Mouse (Mus musculus) myocyte (in vitro differentiated cells): ENCODE measurements around the gene Fes. TPM values are rescaled to one million over a fixed set of nuclear protein-coding genes. Genes with fewer than 3 reads are reported as not detected.

Experiments used
- H3K27me3 ChIP-seq: one replicate; pipeline ENCODE4 v1.6.1; 2011; ENCODE audit not compliant: control insufficient read depth, insufficient read depth, insufficient read length
- H3K36me3 ChIP-seq: one replicate; pipeline ENCODE4 v1.6.1; 2011; ENCODE audit not compliant: control insufficient read depth, insufficient read depth
- H3K4me2 ChIP-seq: one replicate; pipeline ENCODE4 v1.6.1; 2011; ENCODE audit warnings: low read depth, control low read depth
- H3K4me3 ChIP-seq: one replicate; pipeline ENCODE4 v1.5.1; 2011; ENCODE audit warnings: mild to moderate bottlenecking, control low read depth, moderate library complexity
- H3K79me2 ChIP-seq: one replicate; pipeline ENCODE4 v1.6.1; 2011; ENCODE audit not compliant: control insufficient read depth, insufficient read depth
- H3ac ChIP-seq: one replicate; pipeline ENCODE4 v1.6.1; 2011; ENCODE audit not compliant: control insufficient read depth, insufficient read length
- CEBPB ChIP-seq: IDR thresholded peaks from 2 replicates; pipeline ENCODE4 v1.6.1; 2011; ENCODE audit warnings: mild to moderate bottlenecking, moderate library complexity; ENCODE audit not compliant: poor library complexity, insufficient read depth, severe bottlenecking
- E2F4 ChIP-seq: IDR thresholded peaks from one replicate; pipeline ENCODE4 v1.6.1; 2011; ENCODE audit warnings: mild to moderate bottlenecking, control low read depth, moderate library complexity; ENCODE audit not compliant: insufficient read depth
- MAX ChIP-seq: IDR thresholded peaks from one replicate; pipeline ENCODE4 v1.6.1; 2011; ENCODE audit warnings: low read depth, mild to moderate bottlenecking, control low read depth
- MYOD1 ChIP-seq, 3 experiments: IDR thresholded peaks; one replicate each; pipeline ENCODE4 v1.6.1; 2011; ENCODE audit warnings: control low read depth in 2 of 3, low read depth in 2 of 3, mild to moderate bottlenecking in 2 of 3, moderate library complexity in 1 of 3; ENCODE audit not compliant: insufficient read length in 2 of 3, control insufficient read depth in 1 of 3
- MYOG ChIP-seq, 3 experiments: IDR thresholded peaks; one replicate each; pipeline ENCODE4 v1.6.1; 2011; ENCODE audit warnings: control low read depth in 2 of 3, low read depth in 2 of 3, mild to moderate bottlenecking in 2 of 3; ENCODE audit not compliant: insufficient read length in 2 of 3, control insufficient read depth in 1 of 3, insufficient read depth in 1 of 3
- POLR2A ChIP-seq: IDR thresholded peaks from one replicate; pipeline ENCODE4 v1.6.1; 2011; ENCODE audit warnings: low read depth, mild to moderate bottlenecking, control low read depth, moderate library complexity; ENCODE audit not compliant: insufficient read length
- POLR2AphosphoS2 ChIP-seq: IDR thresholded peaks from one replicate; pipeline ENCODE4 v1.6.1; 2011; ENCODE audit warnings: low read depth, control low read depth; ENCODE audit not compliant: insufficient read length
- REST ChIP-seq: IDR thresholded peaks from one replicate; pipeline ENCODE4 v1.6.1; 2011; ENCODE audit warnings: mild to moderate bottlenecking, control low read depth, moderate library complexity; ENCODE audit not compliant: insufficient read depth, insufficient read length
- SRF ChIP-seq: IDR thresholded peaks from one replicate; pipeline ENCODE4 v1.6.1; 2011; ENCODE audit warnings: low read depth; ENCODE audit not compliant: control insufficient read depth, insufficient read length
- TCF12 ChIP-seq: IDR thresholded peaks from one replicate; pipeline ENCODE4 v1.6.1; 2011; ENCODE audit warnings: mild to moderate bottlenecking, control low read depth; ENCODE audit not compliant: poor library complexity, insufficient read depth, severe bottlenecking
- TCF3 ChIP-seq: IDR thresholded peaks from one replicate; pipeline ENCODE4 v1.6.1; 2011; ENCODE audit warnings: low read depth, control low read depth; ENCODE audit not compliant: insufficient read length
- USF1 ChIP-seq: IDR thresholded peaks from one replicate; pipeline ENCODE4 v1.6.1; 2011; ENCODE audit warnings: low read depth, mild to moderate bottlenecking, control low read depth, moderate library complexity
- polyA plus RNA-seq: library from polyadenylated mRNA; unstranded; fragments of >200 nt; fragmentation: generic; extraction: Trizol; gene quantifications from one replicate; pipeline ENCODE4 v1.2.1, GENCODE M21; 2012; ENCODE audit warnings: missing spikeins

The Fes gene
- polyA plus RNA-seq, 1 experiment: 0.54 TPM

DNA sequence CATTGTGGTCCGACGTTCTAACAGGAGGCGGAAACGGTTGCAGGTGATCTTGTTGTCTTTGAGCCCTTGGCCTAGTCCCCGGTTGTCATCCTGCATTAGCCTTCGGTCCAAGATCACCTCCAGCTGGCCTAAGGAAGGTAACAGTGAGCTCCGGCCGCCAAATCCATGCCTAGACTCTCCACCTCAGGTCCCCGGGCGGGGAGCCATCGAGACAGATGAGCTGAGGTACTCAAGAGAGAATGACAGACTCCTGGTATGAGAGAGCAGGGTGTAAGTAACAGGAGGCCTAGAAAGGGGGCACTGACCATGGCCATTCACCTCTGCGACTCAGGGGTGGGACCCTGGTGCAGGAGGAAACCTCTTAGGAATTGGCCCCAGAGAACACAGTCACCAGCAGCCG lies 31.4 kb downstream of the Fes start:
- Histone ChIP-seq H3K4me2 (no peak overlapping the region), H3K27me3 (no peaks in the 10 kb centered on the region), H3K36me3 (no peaks in the 10 kb centered on the region), H3K4me3 (no peak overlapping the region), H3K79me2 (no peaks in the 10 kb centered on the region), H3ac (no peak overlapping the region)
- TF ChIP-seq MYOD1 (IDR thresholded peaks at IDR 0.05; ENCODE audit: control insufficient read depth in 1 of 3, insufficient read length in 2 of 3, low read depth in 2 of 3) (no peak), SRF (no peak), MYOG (IDR thresholded peaks at IDR 0.05; ENCODE audit: control insufficient read depth in 1 of 3, insufficient read depth in 1 of 3, insufficient read length in 2 of 3, low read depth in 2 of 3) (no peak), TCF3 (no peak), USF1 (no peak), CEBPB (no peak), E2F4 (no peak), TCF12 (no peak), REST (no peak), POLR2AphosphoS2 (no peak)

DNA sequence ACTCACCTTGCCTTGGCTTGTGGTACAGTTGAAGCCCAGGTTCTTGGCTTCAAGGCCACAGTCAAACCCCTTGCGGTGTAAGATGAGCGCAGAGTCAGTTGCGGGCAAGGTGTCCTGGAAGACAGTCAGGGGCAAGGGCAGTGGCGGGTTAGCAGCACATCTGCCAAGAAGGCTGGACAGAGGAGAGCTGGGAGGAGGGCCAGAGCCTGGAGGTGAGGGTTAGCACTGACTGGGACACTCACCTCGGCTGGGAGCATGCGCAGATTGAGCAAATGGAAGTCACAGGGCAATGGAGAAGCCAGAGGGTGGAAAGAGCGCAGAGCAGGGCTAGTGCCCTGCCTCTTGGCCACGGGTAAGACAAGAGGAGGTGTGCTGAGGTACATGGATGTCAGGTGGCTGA lies 34.8 kb downstream of the Fes start:
- Histone ChIP-seq H3ac (no peak overlapping the region), H3K27me3 (no peaks in the 10 kb centered on the region), H3K4me3 (no peak overlapping the region), H3K79me2 (no peaks in the 10 kb centered on the region), H3K4me2 (no peak overlapping the region), H3K36me3 (peaks cover 3% of the 10 kb centered on the region)
- no peak for TF ChIP-seq REST
- TF ChIP-seq TCF3: no peak
- TF ChIP-seq POLR2A: no peak
- no peak for TF ChIP-seq TCF12
- no peak for TF ChIP-seq MAX
- no peak for TF ChIP-seq SRF
- no peak for TF ChIP-seq E2F4

DNA sequence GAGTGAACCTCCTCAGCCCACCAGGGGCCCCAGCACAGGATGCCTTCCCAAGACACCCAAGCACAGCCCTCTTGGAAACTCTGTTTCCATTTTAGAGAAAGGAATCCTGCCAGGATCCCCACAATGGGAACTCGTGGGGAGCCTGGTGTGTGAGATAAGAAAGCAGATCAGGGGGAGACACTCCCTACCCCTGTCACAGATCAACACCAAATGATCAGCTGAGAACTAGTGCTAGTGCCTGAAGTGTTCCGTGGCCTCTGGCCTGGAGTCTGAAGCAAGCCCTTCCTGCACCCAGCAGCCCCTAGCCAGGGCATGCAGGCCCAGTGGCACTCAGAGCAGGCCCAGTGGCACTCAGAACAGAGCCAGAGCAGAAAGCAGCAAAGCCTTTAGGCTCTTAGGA lies 36.9 kb downstream of the Fes start:
- no peak for TF ChIP-seq MYOD1 (IDR thresholded peaks at IDR 0.05; ENCODE audit: control insufficient read depth in 1 of 3, insufficient read length in 2 of 3, low read depth in 2 of 3)
- no peak for TF ChIP-seq MYOG (IDR thresholded peaks at IDR 0.05; ENCODE audit: control insufficient read depth in 1 of 3, insufficient read depth in 1 of 3, insufficient read length in 2 of 3, low read depth in 2 of 3)
- TF ChIP-seq POLR2AphosphoS2: no peak
- no peak for TF ChIP-seq USF1
- no peak for TF ChIP-seq REST
- no peak for TF ChIP-seq TCF12
- no peak for TF ChIP-seq TCF3
- no peak for TF ChIP-seq E2F4
- TF ChIP-seq MAX: no peak
- TF ChIP-seq CEBPB: no peak
- TF ChIP-seq POLR2A: no peak
- TF ChIP-seq SRF: no peak
- Histone ChIP-seq H3K36me3 (peaks cover 3% of the 10 kb centered on the region), H3K79me2 (no peaks in the 10 kb centered on the region), H3ac (no peak overlapping the region), H3K4me2 (no peak overlapping the region), H3K27me3 (no peaks in the 10 kb centered on the region), H3K4me3 (no peak overlapping the region)

DNA sequence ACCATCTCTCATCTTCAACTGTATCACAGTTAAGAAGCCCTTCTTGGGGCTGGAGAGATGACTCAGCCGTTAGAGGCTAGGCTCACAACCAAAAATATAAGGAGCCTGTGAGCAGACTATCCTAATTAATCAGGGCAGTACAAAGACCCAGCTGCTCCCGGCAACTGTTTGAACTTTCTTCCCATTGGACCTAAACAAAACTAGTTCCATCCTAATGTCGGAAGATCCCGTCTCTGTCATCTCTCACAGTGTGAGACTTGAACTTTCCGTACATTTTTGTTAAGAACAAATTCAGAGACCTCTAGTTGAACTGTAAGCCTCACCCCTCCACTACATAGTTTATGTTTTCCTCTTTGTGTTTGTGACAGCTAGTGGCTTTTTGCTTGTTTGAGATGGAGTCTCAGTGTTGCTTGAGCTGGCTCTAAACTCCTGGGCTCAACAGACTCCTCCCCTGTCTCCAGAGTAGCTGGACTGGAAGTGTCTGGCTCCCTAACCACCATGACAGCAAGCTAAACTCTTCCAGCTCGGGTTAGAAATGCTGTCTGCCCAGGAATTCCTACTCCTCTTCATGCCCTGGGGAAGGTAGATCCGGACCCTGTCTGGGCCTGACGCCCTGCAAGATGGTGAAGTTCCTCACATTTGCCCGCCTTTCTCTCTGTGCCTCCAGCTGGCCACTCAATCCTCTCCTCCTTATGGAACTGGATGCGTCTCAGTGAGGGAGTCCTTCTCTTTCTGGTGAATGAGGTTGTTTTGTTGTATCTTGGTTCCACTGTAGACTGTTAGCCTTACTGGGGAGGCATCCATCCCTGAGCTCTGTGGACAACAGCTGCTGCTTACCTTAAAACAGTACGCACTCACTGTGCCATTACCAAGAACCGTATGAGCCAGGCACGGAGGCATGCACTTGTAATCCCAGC lies 39.8 kb downstream of the Fes start:
- H3K4me2 ChIP-seq: peak overlapping the region; percentile 38
- H3K36me3 ChIP-seq: peaks cover 3% of the 10 kb centered on the region
- H3ac ChIP-seq: no peak overlapping the region
- no peaks in the 10 kb centered on the region for H3K27me3 ChIP-seq
- H3K4me3 ChIP-seq: no peak overlapping the region
- TF ChIP-seq POLR2A (no peak), TCF3 (no peak), POLR2AphosphoS2 (no peak), MYOG (IDR thresholded peaks at IDR 0.05; ENCODE audit: control insufficient read depth in 1 of 3, insufficient read depth in 1 of 3, insufficient read length in 2 of 3, low read depth in 2 of 3) (no peak), TCF12 (no peak), USF1 (no peak)
- no peaks in the 10 kb centered on the region for H3K79me2 ChIP-seq

DNA sequence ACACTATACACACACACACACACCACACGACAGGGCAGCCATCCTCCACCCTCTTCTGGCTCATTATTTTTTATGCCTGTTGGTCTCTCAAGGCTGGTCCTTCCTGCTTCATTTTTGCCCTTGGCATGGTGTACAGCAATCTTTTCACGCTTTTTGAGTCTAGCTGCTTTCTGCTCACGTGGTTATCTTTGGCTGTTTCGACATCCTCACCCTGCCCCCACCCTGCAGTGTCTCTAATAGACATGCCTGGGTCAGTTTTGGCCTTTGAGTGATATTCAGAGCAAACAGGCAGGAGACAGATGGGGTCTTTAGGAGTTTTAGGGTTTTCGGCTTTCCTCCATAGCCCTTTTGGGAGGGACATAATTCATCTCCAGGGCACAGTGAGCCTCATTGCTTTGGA lies 40.9 kb downstream of the Fes start:
- Histone ChIP-seq H3ac (no peak overlapping the region), H3K4me3 (no peak overlapping the region), H3K79me2 (no peaks in the 10 kb centered on the region), H3K4me2 (peak overlapping the region; percentile 56), H3K27me3 (no peaks in the 10 kb centered on the region), H3K36me3 (peaks cover 3% of the 10 kb centered on the region)
- TF ChIP-seq MYOG (IDR thresholded peaks at IDR 0.05; ENCODE audit: control insufficient read depth in 1 of 3, insufficient read depth in 1 of 3, insufficient read length in 2 of 3, low read depth in 2 of 3) (no peak), TCF12 (no peak), TCF3 (no peak), MYOD1 (IDR thresholded peaks at IDR 0.05; ENCODE audit: control insufficient read depth in 1 of 3, insufficient read length in 2 of 3, low read depth in 2 of 3) (no peak), POLR2AphosphoS2 (no peak), MAX (no peak), SRF (no peak), E2F4 (no peak), USF1 (no peak), REST (no peak), CEBPB (no peak), POLR2A (no peak)
